Mouse (Mus musculus) embryonic fibroblast, embryonic 13.5 days (primary cell): ENCODE measurements around the gene Kcnk13.

ENCODE experiments used
- CTCF ChIP-seq: IDR thresholded peaks from 2 replicates; pipeline ENCODE4 v1.5.1; 2011; ENCODE audit warnings: mild to moderate bottlenecking, control low read depth, low read length, moderate library complexity, borderline replicate concordance; ENCODE audit not compliant: insufficient read depth
- POLR2A ChIP-seq: IDR thresholded peaks from 2 replicates; pipeline ENCODE4 v1.6.1; 2011; ENCODE audit warnings: low read depth, mild to moderate bottlenecking, control low read depth, low read length, moderate library complexity

GRCm38 (mm10) chr12:100012839-100013238, 48.5 kb downstream of the Kcnk13 start:
- TF ChIP-seq POLR2A (no peak), CTCF (no peak)
